Mouse (Mus musculus): Measurements from ENCODE around the gene Dppa5a. TPM values are rescaled to one million over a fixed set of nuclear protein-coding genes. Genes with fewer than 3 reads are reported as not detected.

Dppa5a gene
- polyA plus RNA-seq, 3 experiments from 2014 or later = not detected

Other genes starting within 250 kb of the Dppa5a start
- 10 to 100 TPM in 2 of 3 experiments, under 1 TPM in 1; 0.62 to 23.4 (median 19.3) TPM for gene Gsta4, start 185.4 kb downstream of the Dppa5a start, polyA plus RNA-seq (2017; shearing (Covaris generic))
- gene Gsta1, start 137.5 kb downstream of the Dppa5a start, polyA plus RNA-seq (2017; shearing (Covaris generic)) = not detected
- not detected for gene Gm3776, start 111.0 kb downstream of the Dppa5a start, polyA plus RNA-seq (2017; shearing (Covaris generic))
- not detected for gene Gm10639, start 78.3 kb downstream of the Dppa5a start, polyA plus RNA-seq (2017; shearing (Covaris generic))
- gene Omt2a, start 53.4 kb downstream of the Dppa5a start, polyA plus RNA-seq (2017; shearing (Covaris generic)) = not detected
- gene Omt2b, start 40.6 kb downstream of the Dppa5a start, polyA plus RNA-seq (2017; shearing (Covaris generic)) = not detected
- gene Gsta2, start 12.4 kb downstream of the Dppa5a start, polyA plus RNA-seq (2017; shearing (Covaris generic)) = not detected
- not detected for gene Ooep, start 10.5 kb upstream of the Dppa5a start, polyA plus RNA-seq (2017; shearing (Covaris generic))
- gene Ddx43, start 27.6 kb upstream of the Dppa5a start, polyA plus RNA-seq (2017; shearing (Covaris generic)) = 1 to 10 TPM; 1.8 to 5.2 (median 3.1) TPM
- gene Cgas, start 75.1 kb upstream of the Dppa5a start, polyA plus RNA-seq (2017; shearing (Covaris generic)) = 1 to 10 TPM; 2.4 to 4.1 (median 2.5) TPM
- gene Mto1, start 80.0 kb upstream of the Dppa5a start, polyA plus RNA-seq (2017; shearing (Covaris generic)) = 10 to 100 TPM; 12.8 to 19.9 (median 16.0) TPM
- gene Gm17324, start 80.6 kb upstream of the Dppa5a start, polyA plus RNA-seq (2017; shearing (Covaris generic)) = under 1 TPM in 1 of 3 experiments, not detected in 2; 0.40 TPM
- over 10,000 TPM in 2 of 3 experiments, 1,000 to 10,000 TPM in 1; 7,660 to 11,983 (median 10,337) TPM for gene Eef1a1, start 121.0 kb upstream of the Dppa5a start, polyA plus RNA-seq (2017; shearing (Covaris generic))
- gene Slc17a5, start 219.9 kb upstream of the Dppa5a start, polyA plus RNA-seq (2017; shearing (Covaris generic)) = 10 to 100 TPM in 2 of 3 experiments, 1 to 10 TPM in 1; 8.2 to 12.0 (median 11.3) TPM
- gene Cd109, start 247.4 kb upstream of the Dppa5a start, polyA plus RNA-seq (2017; shearing (Covaris generic)) = 1 to 10 TPM in 1 of 3 experiments, under 1 TPM in 2; 0.16 to 1.3 (median 0.39) TPM

Measured in inflammation-experienced regulatory T-cells, adult 6 months (primary cell).